Mouse (Mus musculus) MEL (cell line): Measurements from ENCODE around the gene Cbx8. TPM values are rescaled to one million over a fixed set of nuclear protein-coding genes. Genes with fewer than 3 reads are reported as not detected.

Source experiments
- DNase-seq: peaks from one replicate; pipeline ENCODE4 v3.0.0; 2011; ENCODE audit warnings: low read depth, low spot score
- H3K27ac ChIP-seq: 2 replicates; pipeline ENCODE4 v1.5.1; 2012; ENCODE audit warnings: low read depth, mild to moderate bottlenecking, control low read depth, low read length, moderate library complexity; ENCODE audit not compliant: control insufficient read depth
- H3K27me3 ChIP-seq, 2 experiments: fragments of 150-350 bp in 1 of 2; sonication (generic) in 1 of 2; 2 replicates each; pipeline ENCODE4 v1.6.1; 2012; ENCODE audit warnings: low read length in 2 of 2, mild to moderate bottlenecking in 2 of 2, improper control_type of control experiment in 1 of 2, moderate library complexity in 1 of 2; ENCODE audit not compliant: insufficient read depth in 2 of 2, control insufficient read depth in 1 of 2
- H3K36me3 ChIP-seq, 2 experiments: 2 replicates each; pipeline ENCODE4 v1.6.1; 2012 to 2014; ENCODE audit warnings: low read length in 2 of 2, improper control_type of control experiment in 1 of 2, inconsistent platforms in 1 of 2, mild to moderate bottlenecking in 1 of 2; ENCODE audit not compliant: insufficient read depth in 2 of 2, control insufficient read depth in 1 of 2
- H3K4me1 ChIP-seq, 2 experiments: fragments of 150-350 bp in 1 of 2; sonication (generic) in 1 of 2; 2 replicates each; pipeline ENCODE4 v1.6.1; 2012; ENCODE audit warnings: low read length in 2 of 2, improper control_type of control experiment in 1 of 2, mild to moderate bottlenecking in 1 of 2; ENCODE audit not compliant: insufficient read depth in 2 of 2, control insufficient read depth in 1 of 2
- H3K4me3 ChIP-seq, 2 experiments: fragments of 150-350 bp in 1 of 2; sonication (generic) in 1 of 2; 2 replicates each; pipeline ENCODE4 v1.5.1; 2012; ENCODE audit warnings: low read depth in 2 of 2, low read length in 2 of 2, mild to moderate bottlenecking in 2 of 2, moderate library complexity in 2 of 2, control low read depth in 1 of 2, improper control_type of control experiment in 1 of 2; ENCODE audit not compliant: control insufficient read depth in 1 of 2, insufficient read depth in 1 of 2
- H3K79me2 ChIP-seq: 2 replicates; pipeline ENCODE4 v1.6.1; 2012; ENCODE audit warnings: mild to moderate bottlenecking, low read length, moderate library complexity; ENCODE audit not compliant: control insufficient read depth, poor library complexity, insufficient read depth
- H3K9ac ChIP-seq: 2 replicates; pipeline ENCODE4 v1.6.1; 2012; ENCODE audit warnings: low read depth, mild to moderate bottlenecking, control low read depth, low read length, moderate library complexity; ENCODE audit not compliant: control insufficient read depth, poor library complexity, severe bottlenecking
- H3K9me3 ChIP-seq: fragments of 150-350 bp; sonication (generic); replicated peaks from 2 replicates; pipeline ENCODE4 v1.6.1; 2012; ENCODE audit warnings: mild to moderate bottlenecking, low read length, improper control_type of control experiment, moderate library complexity; ENCODE audit not compliant: insufficient read depth
- CHD2 ChIP-seq: IDR thresholded peaks from 2 replicates; pipeline ENCODE4 v1.6.1; 2011; ENCODE audit warnings: low read length, improper control_type of control experiment
- CTCF ChIP-seq, 3 experiments: IDR thresholded peaks in 2 of 3; conservative IDR thresholded peaks in 1 of 3; 2 replicates each; pipeline ENCODE4 v1.5.1; 2011 to 2012; ENCODE audit warnings: low read length in 3 of 3, low read depth in 2 of 3, mild to moderate bottlenecking in 2 of 3, improper control_type of control experiment in 1 of 3, inconsistent platforms in 1 of 3, mixed read lengths in 1 of 3, moderate library complexity in 1 of 3; ENCODE audit not compliant: control insufficient read depth in 1 of 3, insufficient read depth in 1 of 3, poor library complexity in 1 of 3, severe bottlenecking in 1 of 3
- E2F4 ChIP-seq: IDR thresholded peaks from 2 replicates; pipeline ENCODE4 v1.6.1; 2011; ENCODE audit warnings: low read depth, low read length, improper control_type of control experiment, borderline replicate concordance
- ETS1 ChIP-seq: IDR thresholded peaks from 2 replicates; pipeline ENCODE4 v1.6.1; 2012; ENCODE audit warnings: low read depth, mild to moderate bottlenecking, inconsistent platforms, low read length, improper control_type of control experiment, moderate library complexity
- GABPA ChIP-seq: IDR thresholded peaks from 2 replicates; pipeline ENCODE4 v1.6.1; 2012; ENCODE audit warnings: low read depth, mild to moderate bottlenecking, inconsistent platforms, low read length, improper control_type of control experiment, moderate library complexity
- GATA1 ChIP-seq: IDR thresholded peaks from 2 replicates; pipeline ENCODE4 v1.6.1; 2011; ENCODE audit warnings: low read depth, low read length, improper control_type of control experiment
- HCFC1 ChIP-seq: IDR thresholded peaks from 2 replicates; pipeline ENCODE4 v1.6.1; 2012; ENCODE audit warnings: low read depth, mild to moderate bottlenecking, inconsistent platforms, low read length, improper control_type of control experiment, moderate library complexity
- KAT2A ChIP-seq: conservative IDR thresholded peaks from 2 replicates; pipeline ENCODE4 v1.6.1; 2012; ENCODE audit warnings: low read depth, low read length, improper control_type of control experiment, inconsistent platforms
- MEF2A ChIP-seq: IDR thresholded peaks from 2 replicates; pipeline ENCODE4 v1.6.1; 2014; ENCODE audit warnings: low read depth, mild to moderate bottlenecking, inconsistent platforms, low read length, improper control_type of control experiment; ENCODE audit not compliant: poor library complexity, insufficient replicate concordance, severe bottlenecking; ENCODE audit errors: extremely low read depth
- POLR2AphosphoS2 ChIP-seq: IDR thresholded peaks from 2 replicates; pipeline ENCODE4 v1.6.1; 2011; ENCODE audit warnings: low read length, improper control_type of control experiment
- POLR2AphosphoS5 ChIP-seq: IDR thresholded peaks from 2 replicates; pipeline ENCODE4 v1.6.1; 2012; ENCODE audit warnings: low read depth, borderline replicate concordance, mild to moderate bottlenecking, inconsistent platforms, low read length, moderate library complexity, mixed read lengths
- RAD21 ChIP-seq: IDR thresholded peaks from 2 replicates; pipeline ENCODE4 v1.6.1; 2011; ENCODE audit warnings: mild to moderate bottlenecking, low read depth, low read length, improper control_type of control experiment
- SIN3A ChIP-seq: IDR thresholded peaks from 2 replicates; pipeline ENCODE4 v1.6.1; 2012; ENCODE audit warnings: low read length, improper control_type of control experiment, inconsistent platforms
- TAL1 ChIP-seq: IDR thresholded peaks from 2 replicates; pipeline ENCODE4 v1.6.1; 2012; ENCODE audit warnings: mild to moderate bottlenecking, inconsistent platforms, low read length, moderate library complexity, mixed read lengths
- TBP ChIP-seq: IDR thresholded peaks from 2 replicates; pipeline ENCODE4 v1.8.0; 2011; ENCODE audit warnings: low read depth, low read length, improper control_type of control experiment
- TCF12 ChIP-seq: IDR thresholded peaks from 2 replicates; pipeline ENCODE4 v1.6.1; 2014; ENCODE audit warnings: low read depth, mild to moderate bottlenecking, inconsistent platforms, low read length, improper control_type of control experiment, moderate library complexity
- UBTF ChIP-seq: IDR thresholded peaks from 2 replicates; pipeline ENCODE4 v1.6.1; 2012; ENCODE audit warnings: low read depth, mild to moderate bottlenecking, inconsistent platforms, low read length, improper control_type of control experiment, moderate library complexity, borderline replicate concordance; ENCODE audit not compliant: insufficient read depth
- USF2 ChIP-seq, 2 experiments: IDR thresholded peaks; 2 replicates each; pipeline ENCODE4 v1.6.1; 2011 to 2012; ENCODE audit warnings: improper control_type of control experiment in 2 of 2, low read length in 2 of 2, borderline replicate concordance in 1 of 2, inconsistent platforms in 1 of 2, low read depth in 1 of 2, mild to moderate bottlenecking in 1 of 2; ENCODE audit not compliant: insufficient read depth in 1 of 2
- ZMIZ1 ChIP-seq: IDR thresholded peaks from 2 replicates; pipeline ENCODE4 v1.6.1; 2012; ENCODE audit warnings: low read depth, mild to moderate bottlenecking, inconsistent platforms, low read length, improper control_type of control experiment, moderate library complexity
- polyA plus RNA-seq, 2 experiments: library from polyadenylated mRNA; stranded (reverse) in 1 of 2; unstranded in 1 of 2; fragments of >175 nt in 1 of 2; fragments of >200 nt in 1 of 2; gene quantifications; 2 replicates each; pipeline versions ENCODE4 v1.2.1 to v1.2.4; 2012; ENCODE audit warnings: low replicate concordance in 2 of 2, low read depth in 1 of 2; ENCODE audit not compliant: insufficient read length in 2 of 2, insufficient read depth in 1 of 2, missing spikeins in 1 of 2
- total RNA-seq: library from RNA; depleted of rRNA; stranded (reverse); fragments of 300-350 nt; gene quantifications from 2 replicates; pipeline ENCODE4 v1.2.3, GENCODE M21; 2012; rRNA removed

Gene Cbx8
- total and polyA plus RNA-seq, 3 experiments, result 5.7 to 11.3 TPM; not detected in 1

DNA sequence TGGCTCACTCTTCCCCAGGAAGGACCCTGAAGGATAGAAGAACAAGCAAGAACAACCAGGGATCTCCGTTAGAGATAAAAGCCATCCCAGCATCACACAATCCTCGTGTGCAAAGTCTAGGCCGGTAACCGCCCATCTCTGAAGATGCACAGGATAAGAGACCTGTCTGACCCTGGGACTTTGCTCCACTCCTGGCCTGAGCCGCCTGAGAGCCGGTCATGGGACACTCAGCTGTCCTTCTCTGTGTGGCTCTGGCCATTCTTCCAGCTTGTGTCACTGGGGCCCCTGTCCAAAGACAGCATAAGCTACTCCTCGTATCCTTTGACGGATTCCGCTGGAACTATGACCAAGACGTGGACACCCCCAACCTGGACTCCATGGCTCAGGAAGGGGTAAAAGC lies 52.8 kb downstream of the Cbx8 start, which contains the start of gene Enpp7:
Enpp7 (plus strand) TSS at position 190 of the 400 bp plus-strand sequence.
- H3K36me3 ChIP-seq, result no peaks in the 10 kb centered on the region
- H3K9ac ChIP-seq, result no peak within 1 kb of the TSS
- H3K27me3 ChIP-seq, result no peaks in the 10 kb centered on the region
- H3K4me1 ChIP-seq, result peaks cover 0 to 6% of the 10 kb centered on the region in 2 experiments; a peak in 1 of 4 replicates
- no peak for DNase-seq
- H3K9me3 ChIP-seq, result no peaks in the 10 kb centered on the region
- H3K27ac ChIP-seq, result no peak within 1 kb of the TSS
- no peak for TF ChIP-seq GABPA
- TF ChIP-seq RAD21, result no peak
- no peak for TF ChIP-seq MEF2A
- TF ChIP-seq ETS1, result no peak
- TF ChIP-seq TCF12, result no peak
- TF ChIP-seq CTCF (IDR thresholded peaks at IDR 0.05 in 2 of 3, conservative IDR thresholded peaks at IDR 0.05 in 1 of 3; ENCODE audit: control insufficient read depth in 1 of 3, insufficient read depth in 1 of 3, low read depth in 2 of 3, low read length in 3 of 3, poor library complexity in 1 of 3, severe bottlenecking in 1 of 3), result no peak
- no peak for TF ChIP-seq UBTF
- TF ChIP-seq TAL1, result no peak
- TF ChIP-seq POLR2AphosphoS2, result no peak
- no peak for TF ChIP-seq CHD2
- no peak for TF ChIP-seq USF2 (IDR thresholded peaks at IDR 0.05; ENCODE audit: borderline replicate concordance in 1 of 2, insufficient read depth in 1 of 2, low read depth in 1 of 2, low read length in 2 of 2)
- no peak for TF ChIP-seq E2F4
- TF ChIP-seq GATA1, result no peak
- TF ChIP-seq KAT2A, result no peak
- no peak for TF ChIP-seq TBP
- TF ChIP-seq ZMIZ1, result no peak
- no peak for TF ChIP-seq SIN3A
- no peak for TF ChIP-seq POLR2AphosphoS5
- no peak for TF ChIP-seq HCFC1
- H3K4me3 ChIP-seq, result no peak within 1 kb of the TSS
- H3K79me2 ChIP-seq, result no peaks in the 10 kb centered on the region

Other genes starting within 250 kb of the Cbx8 start
- not detected in 2 replicates for gene Rbfox3, start 129.4 kb downstream of the Cbx8 start, total RNA-seq
- not detected for gene Rbfox3, start 129.4 kb downstream of the Cbx8 start, polyA plus RNA-seq
- not detected in 2 replicates for gene Enpp7, start 52.8 kb downstream of the Cbx8 start, total RNA-seq
- gene Enpp7, start 52.8 kb downstream of the Cbx8 start, polyA plus RNA-seq, result not detected
- gene Cbx2, start 18.0 kb downstream of the Cbx8 start, total RNA-seq, result 11.8 and 13.1 TPM in 2 replicates
- gene Cbx2, start 18.0 kb downstream of the Cbx8 start, polyA plus RNA-seq, result 10 to 100 TPM in 1 of 2 experiments, not detected in 1; 13.3 TPM
- gene Cbx4, start 45.3 kb upstream of the Cbx8 start, total RNA-seq, result 8.0 and 8.1 TPM in 2 replicates
- gene Cbx4, start 45.3 kb upstream of the Cbx8 start, polyA plus RNA-seq, result 10 to 100 TPM in 1 of 2 experiments, not detected in 1; 22.6 TPM
- 12.0 and 13.6 TPM in 2 replicates for gene Tbc1d16, start 187.5 kb upstream of the Cbx8 start, total RNA-seq
- gene Tbc1d16, start 187.5 kb upstream of the Cbx8 start, polyA plus RNA-seq, result 10 to 100 TPM in 1 of 2 experiments, not detected in 1; 19.2 TPM
- gene Ccdc40, start 187.6 kb upstream of the Cbx8 start, total RNA-seq, result 0.46 and 0.92 TPM in 2 replicates
- gene Ccdc40, start 187.6 kb upstream of the Cbx8 start, polyA plus RNA-seq, result 1 to 10 TPM in 1 of 2 experiments, not detected in 1; 1.9 TPM
- 51.4 and 54.1 TPM in 2 replicates for gene Gaa, start 226.9 kb upstream of the Cbx8 start, total RNA-seq
- 10 to 100 TPM in 1 of 2 experiments, not detected in 1; 85.6 TPM for gene Gaa, start 226.9 kb upstream of the Cbx8 start, polyA plus RNA-seq